Mouse (Mus musculus): Measurements from ENCODE around the gene Sptan1. TPM values are rescaled to one million over a fixed set of nuclear protein-coding genes. Genes with fewer than 3 reads are reported as not detected.

Sptan1 gene
- polyA plus RNA-seq, 1 experiment from 2014 or later: 66.0 TPM

- WGBS: 60% methylated on average over 6 of the region's 6 CpGs
- H3K4me1 ChIP-seq (ENCODE audit: control insufficient read depth, insufficient read depth, low read length): peaks cover 6% of the 10 kb centered on the region
- H3K9me3 ChIP-seq (ENCODE audit: control insufficient read depth, low read length): no peaks in the 10 kb centered on the region
- H3K9ac ChIP-seq (ENCODE audit: low read depth, low read length): peak overlapping the region; percentile 79; the same call in 1 of the 2 replicates
- H3K36me3 ChIP-seq (ENCODE audit: control insufficient read depth, insufficient read depth, low read length): peaks cover 4% of the 10 kb centered on the region; the same call in 1 of the 2 replicates
- H3K4me2 ChIP-seq (ENCODE audit: low read depth, low read length): peak overlapping the region; percentile 91
- H3K27me3 ChIP-seq (replicated peaks; ENCODE audit: control insufficient read depth, insufficient read depth, low read length): no peaks in the 10 kb centered on the region
- ATAC-seq: peak; percentile 34
- H3K27ac ChIP-seq (ENCODE audit: low read length): no peak overlapping the region
- no peak overlapping the region for H3K4me3 ChIP-seq (ENCODE audit: low read length)
Observed at GRCm38 (mm10) chr2:30076959-30077358, 111.6 kb downstream of the Sptan1 start.

DNA sequence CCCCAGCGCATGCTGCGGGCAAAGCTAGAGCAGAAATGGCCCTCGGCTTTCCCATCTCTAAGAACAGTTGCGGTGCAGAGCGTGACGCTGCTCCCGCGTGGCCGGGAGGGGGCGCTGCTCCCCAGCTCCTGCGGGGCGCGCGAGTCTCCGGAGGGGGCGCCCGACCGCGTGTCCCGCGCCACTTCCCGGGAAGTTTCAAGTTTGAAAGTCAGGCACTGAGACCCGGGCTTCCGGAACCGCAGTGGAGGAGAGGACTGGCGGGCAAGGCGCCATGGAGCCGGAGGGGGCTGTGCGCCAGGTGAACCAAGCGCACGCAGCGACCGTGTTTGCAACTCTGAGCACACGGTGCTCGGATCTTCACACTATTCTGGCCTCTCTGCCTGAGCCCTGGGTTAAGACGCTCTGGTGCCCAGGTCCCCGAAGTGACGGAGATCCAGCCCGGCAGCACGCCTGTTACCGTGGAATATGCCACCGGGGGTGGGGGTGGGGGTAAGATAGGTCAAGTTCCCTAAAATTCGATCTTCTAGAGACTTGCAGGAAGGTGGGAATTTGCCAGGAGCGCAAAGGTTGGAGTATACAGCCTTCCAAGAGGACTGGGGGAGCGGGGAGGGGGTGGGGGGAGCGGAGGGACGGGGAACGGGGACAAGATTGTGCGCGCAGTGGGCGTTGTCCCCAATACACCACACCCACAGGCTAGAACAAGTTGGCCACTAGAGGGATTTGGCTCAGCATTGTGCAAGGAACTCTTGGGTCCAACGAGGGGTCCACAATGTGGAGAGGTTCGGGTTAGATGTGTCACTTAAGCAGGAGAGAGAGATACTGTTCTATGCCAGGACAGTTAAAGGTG, 112.4 kb downstream of the Sptan1 start, which contains the start of gene Pkn3:
Gene Pkn3 (plus strand): TSS at position 183 of the 847 bp plus-strand sequence.
- under 1% methylated on average over 53 of the region's 53 CpGs for WGBS
- peak; percentile 83 for ATAC-seq
- no peaks in the 10 kb centered on the region for H3K9me3 ChIP-seq (ENCODE audit: control insufficient read depth, low read length)
- H3K9ac ChIP-seq (ENCODE audit: low read depth, low read length): peak within 1 kb of the TSS; percentile 79
- no peaks in the 10 kb centered on the region for H3K27me3 ChIP-seq (replicated peaks; ENCODE audit: control insufficient read depth, insufficient read depth, low read length)
- H3K4me3 ChIP-seq (ENCODE audit: low read length): peak within 1 kb of the TSS; percentile 70
- H3K27ac ChIP-seq (ENCODE audit: low read length): peak within 1 kb of the TSS; percentile 84
- H3K4me1 ChIP-seq (ENCODE audit: control insufficient read depth, insufficient read depth, low read length): peaks cover 6% of the 10 kb centered on the region
- peak within 1 kb of the TSS; percentile 91 for H3K4me2 ChIP-seq (ENCODE audit: low read depth, low read length)
- H3K36me3 ChIP-seq (ENCODE audit: control insufficient read depth, insufficient read depth, low read length): peaks cover 4% of the 10 kb centered on the region; the same call in 1 of the 2 replicates

DNA sequence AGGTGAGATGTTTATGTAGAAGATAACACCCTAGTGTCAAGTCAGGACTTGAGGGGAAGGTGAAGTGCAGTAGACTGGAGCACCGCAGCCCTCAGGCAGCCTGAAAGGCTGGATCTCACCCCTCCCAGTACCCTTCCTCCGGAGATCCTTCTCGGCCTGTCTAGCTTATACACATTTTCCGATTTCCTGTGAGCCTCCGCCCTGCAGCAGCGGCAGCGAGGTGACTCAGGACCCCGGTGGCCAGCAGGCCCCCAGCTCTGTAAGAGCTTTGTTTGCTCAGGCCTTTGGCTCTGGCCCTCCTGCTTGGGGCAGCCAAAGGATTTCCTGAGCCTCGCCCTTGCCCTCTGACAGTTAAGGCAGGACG, 113.0 kb downstream of the Sptan1 start:
- ATAC-seq: peak; percentile 28
- no peaks in the 10 kb centered on the region for H3K9me3 ChIP-seq (ENCODE audit: control insufficient read depth, low read length)
- 8% methylated on average over 10 of the region's 10 CpGs for WGBS
- peak overlapping the region; percentile 84 for H3K27ac ChIP-seq (ENCODE audit: low read length)
- H3K4me3 ChIP-seq (ENCODE audit: low read length): peak overlapping the region; percentile 70
- H3K9ac ChIP-seq (ENCODE audit: low read depth, low read length): peak overlapping the region; percentile 79
- peaks cover 6% of the 10 kb centered on the region for H3K4me1 ChIP-seq (ENCODE audit: control insufficient read depth, insufficient read depth, low read length)
- no peaks in the 10 kb centered on the region for H3K27me3 ChIP-seq (replicated peaks; ENCODE audit: control insufficient read depth, insufficient read depth, low read length)
- H3K4me2 ChIP-seq (ENCODE audit: low read depth, low read length): peak overlapping the region; percentile 91
- peaks cover 3% of the 10 kb centered on the region; the same call in 1 of the 2 replicates for H3K36me3 ChIP-seq (ENCODE audit: control insufficient read depth, insufficient read depth, low read length)

DNA sequence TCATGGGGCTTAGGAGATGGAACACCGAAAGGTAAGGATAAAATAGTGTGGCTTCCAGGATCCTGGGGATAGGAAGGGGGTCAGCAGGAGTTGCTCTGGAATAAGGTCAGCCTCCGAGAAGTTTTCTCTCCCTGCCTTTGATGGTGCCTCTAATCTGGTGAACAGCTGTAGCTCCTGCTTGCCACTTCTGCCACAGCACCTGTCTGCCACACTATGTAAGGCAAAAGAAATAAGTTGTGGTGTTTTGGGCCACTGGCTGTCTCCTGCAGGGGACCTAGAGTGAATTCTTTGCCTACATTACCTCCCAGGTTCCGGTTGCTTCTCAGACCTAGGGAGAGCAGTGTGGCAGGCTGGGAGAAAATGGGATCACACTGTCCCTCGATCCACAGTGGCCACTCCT, 113.4 kb downstream of the Sptan1 start:
- H3K27me3 ChIP-seq (replicated peaks; ENCODE audit: control insufficient read depth, insufficient read depth, low read length): no peaks in the 10 kb centered on the region
- H3K9me3 ChIP-seq (ENCODE audit: control insufficient read depth, low read length): no peaks in the 10 kb centered on the region
- peak overlapping the region; percentile 70; the same call in 1 of the 2 replicates for H3K4me3 ChIP-seq (ENCODE audit: low read length)
- H3K27ac ChIP-seq (ENCODE audit: low read length): peak overlapping the region; percentile 84
- 65% methylated on average over 4 of the region's 4 CpGs for WGBS
- peak overlapping the region; percentile 79 for H3K9ac ChIP-seq (ENCODE audit: low read depth, low read length)
- H3K4me2 ChIP-seq (ENCODE audit: low read depth, low read length): peak overlapping the region; percentile 91
- no peak for ATAC-seq
- peaks cover 6% of the 10 kb centered on the region for H3K4me1 ChIP-seq (ENCODE audit: control insufficient read depth, insufficient read depth, low read length)
- no peaks in the 10 kb centered on the region; the same call in 1 of the 2 replicates for H3K36me3 ChIP-seq (ENCODE audit: control insufficient read depth, insufficient read depth, low read length)

DNA sequence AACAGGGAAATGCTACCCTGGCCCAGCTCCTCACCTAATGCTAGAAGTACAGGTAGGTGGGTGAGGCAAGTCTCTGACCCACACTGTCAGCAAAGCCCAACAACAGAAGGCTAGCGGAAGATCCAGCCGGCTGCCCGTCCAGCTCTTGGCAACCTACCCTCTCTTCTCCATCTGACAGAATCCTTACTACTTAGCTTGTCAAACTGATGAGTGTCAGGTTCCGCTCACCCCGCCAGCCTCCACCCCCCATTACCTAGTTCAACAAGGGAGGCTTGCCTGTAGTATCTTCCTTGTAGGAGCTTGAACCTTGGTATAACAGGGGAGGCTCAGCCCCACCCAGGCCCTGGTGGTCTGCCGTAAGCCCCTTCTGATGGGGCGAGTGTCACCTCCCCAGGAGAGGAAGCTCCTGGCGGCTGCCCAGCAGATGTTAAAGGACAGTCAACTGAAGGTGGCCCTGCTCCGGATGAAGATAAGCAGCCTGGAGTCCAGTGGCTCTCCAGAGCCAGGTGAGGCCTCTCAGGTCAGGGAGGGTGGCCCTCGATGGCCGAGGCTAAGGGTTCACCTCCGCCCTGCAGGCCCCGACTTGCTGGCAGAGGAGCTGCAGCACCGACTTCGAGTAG, 114.9 kb downstream of the Sptan1 start:
- H3K4me2 ChIP-seq (ENCODE audit: low read depth, low read length): no peak overlapping the region
- peaks cover 9% of the 10 kb centered on the region for H3K4me1 ChIP-seq (ENCODE audit: control insufficient read depth, insufficient read depth, low read length)
- no peaks in the 10 kb centered on the region for H3K9me3 ChIP-seq (ENCODE audit: control insufficient read depth, low read length)
- H3K27ac ChIP-seq (ENCODE audit: low read length): no peak overlapping the region
- H3K4me3 ChIP-seq (ENCODE audit: low read length): no peak overlapping the region
- no peak overlapping the region for H3K9ac ChIP-seq (ENCODE audit: low read depth, low read length)
- H3K36me3 ChIP-seq (ENCODE audit: control insufficient read depth, insufficient read depth, low read length): no peaks in the 10 kb centered on the region
- no peak for ATAC-seq
- WGBS: 90% methylated on average over 15 of the region's 15 CpGs
- H3K27me3 ChIP-seq (replicated peaks; ENCODE audit: control insufficient read depth, insufficient read depth, low read length): no peaks in the 10 kb centered on the region

Small RNA genes within 50 kb of the gene (microRNA-seq; reads per million reads assigned to microRNA genes)
- gene Mir6997: 1.4 reads per million

Other genes with a start within 250 kb of the Sptan1 start
- gene Gm13420, start 213.9 kb upstream of the Sptan1 start, polyA plus RNA-seq (2015; fragmentation: Nextera tagmentation; extraction: Ambion mirVana): 0.56 and 0.70 TPM in 2 replicates
- gene Gm13547, start 206.2 kb upstream of the Sptan1 start, polyA plus RNA-seq (2015; fragmentation: Nextera tagmentation; extraction: Ambion mirVana): 0.66 TPM in 1 of 2 replicates, not detected in the other
- gene Coq4, start 178.1 kb upstream of the Sptan1 start, polyA plus RNA-seq (2015; fragmentation: Nextera tagmentation; extraction: Ambion mirVana): 60.0 and 64.5 TPM in 2 replicates
- 37.5 and 38.0 TPM in 2 replicates for gene Trub2, start 177.1 kb upstream of the Sptan1 start, polyA plus RNA-seq (2015; fragmentation: Nextera tagmentation; extraction: Ambion mirVana)
- gene Slc27a4, start 162.9 kb upstream of the Sptan1 start, polyA plus RNA-seq (2015; fragmentation: Nextera tagmentation; extraction: Ambion mirVana): 43.0 and 57.6 TPM in 2 replicates
- gene Urm1, start 145.5 kb upstream of the Sptan1 start, polyA plus RNA-seq (2015; fragmentation: Nextera tagmentation; extraction: Ambion mirVana): 28.8 and 30.7 TPM in 2 replicates
- 24.5 and 24.8 TPM in 2 replicates for gene Cercam, start 96.4 kb upstream of the Sptan1 start, polyA plus RNA-seq (2015; fragmentation: Nextera tagmentation; extraction: Ambion mirVana)
- 30.5 and 37.1 TPM in 2 replicates for gene Odf2, start 76.3 kb upstream of the Sptan1 start, polyA plus RNA-seq (2015; fragmentation: Nextera tagmentation; extraction: Ambion mirVana)
- gene Gle1, start 30.1 kb upstream of the Sptan1 start, polyA plus RNA-seq (2015; fragmentation: Nextera tagmentation; extraction: Ambion mirVana): 38.2 and 44.6 TPM in 2 replicates
- 19.7 and 21.9 TPM in 2 replicates for gene Wdr34, start 83.3 kb downstream of the Sptan1 start, polyA plus RNA-seq (2015; fragmentation: Nextera tagmentation; extraction: Ambion mirVana)
- gene Set, start 91.8 kb downstream of the Sptan1 start, polyA plus RNA-seq (2015; fragmentation: Nextera tagmentation; extraction: Ambion mirVana): 329 and 361 TPM in 2 replicates
- 10.4 and 10.8 TPM in 2 replicates for gene Pkn3, start 112.1 kb downstream of the Sptan1 start, polyA plus RNA-seq (2015; fragmentation: Nextera tagmentation; extraction: Ambion mirVana)
- 79.0 and 86.2 TPM in 2 replicates for gene Zdhhc12, start 128.1 kb downstream of the Sptan1 start, polyA plus RNA-seq (2015; fragmentation: Nextera tagmentation; extraction: Ambion mirVana)
- 3.3 and 3.7 TPM in 2 replicates for gene Zer1, start 159.0 kb downstream of the Sptan1 start, polyA plus RNA-seq (2015; fragmentation: Nextera tagmentation; extraction: Ambion mirVana)
- gene Tbc1d13, start 168.2 kb downstream of the Sptan1 start, polyA plus RNA-seq (2015; fragmentation: Nextera tagmentation; extraction: Ambion mirVana): 8.3 and 9.8 TPM in 2 replicates
- gene Endog, start 205.9 kb downstream of the Sptan1 start, polyA plus RNA-seq (2015; fragmentation: Nextera tagmentation; extraction: Ambion mirVana): 42.5 and 45.5 TPM in 2 replicates
- 59.5 and 62.6 TPM in 2 replicates for gene Spout1, start 212.9 kb downstream of the Sptan1 start, polyA plus RNA-seq (2015; fragmentation: Nextera tagmentation; extraction: Ambion mirVana)
- 24.6 and 28.9 TPM in 2 replicates for gene Kyat1, start 240.3 kb downstream of the Sptan1 start, polyA plus RNA-seq (2015; fragmentation: Nextera tagmentation; extraction: Ambion mirVana)